Mouse (Mus musculus) cerebellum, adult (tissue): ENCODE measurements around the gene Gm12248.
"Not testable (repeated sequence)": the region's sequence is repeated elsewhere in the genome, so short reads cannot be mapped to it uniquely, and the experiment has no call there.

Experiments
- ATAC-seq: cut with Nextera tagmentation; 2 replicates; pipeline ENCODE4 v1.9.2; 2017; ENCODE audit warnings: mild to moderate bottlenecking, moderate library complexity, mixed read lengths; ENCODE audit not compliant: insufficient number of reproducible peaks, low FRiP score, low TSS enrichment

The Gm12248 gene

GRCm38 (mm10) chr11:58103344-58103653 lies 10.4 kb upstream of the Gm12248 start:
- peak; percentile 38 for ATAC-seq

GRCm38 (mm10) chr11:58102581-58103343 lies 9.8 kb upstream of the Gm12248 start:
- no peak for ATAC-seq

- no peak for ATAC-seq
Measured at GRCm38 (mm10) chr11:58102146-58102545, 9.2 kb upstream of the Gm12248 start.

- no peak for ATAC-seq
Measured at GRCm38 (mm10) chr11:58101194-58101720, 8.3 kb upstream of the Gm12248 start.

- no peak for ATAC-seq
Measured at GRCm38 (mm10) chr11:58100006-58100405, 7.1 kb upstream of the Gm12248 start.

- not testable (repeated sequence) for ATAC-seq
Measured at GRCm38 (mm10) chr11:58098366-58098720, 5.4 kb upstream of the Gm12248 start.

- ATAC-seq, result peak; percentile 61; the same call in 1 of the 2 replicates
Measured at GRCm38 (mm10) chr11:58097621-58098365, 4.9 kb upstream of the Gm12248 start.

GRCm38 (mm10) chr11:58096821-58097620 lies 4.1 kb upstream of the Gm12248 start:
- peak; percentile 46; the same call in 1 of the 2 replicates for ATAC-seq

- no peak for ATAC-seq
Measured at GRCm38 (mm10) chr11:58096160-58096559, 3.2 kb upstream of the Gm12248 start.

GRCm38 (mm10) chr11:58095561-58095960 lies 2.6 kb upstream of the Gm12248 start:
- ATAC-seq, result no peak

GRCm38 (mm10) chr11:58094766-58095165 lies 1.8 kb upstream of the Gm12248 start:
- no peak for ATAC-seq

GRCm38 (mm10) chr11:58092541-58092940 lies 393 bp downstream of the Gm12248 start:
- ATAC-seq, result no peak

GRCm38 (mm10) chr11:58081716-58082115 lies 11.2 kb downstream of the Gm12248 start:
- no peak; the same call in 1 of the 2 replicates for ATAC-seq

- no peak for ATAC-seq
Measured at GRCm38 (mm10) chr11:58077270-58077669, 15.7 kb downstream of the Gm12248 start.

- ATAC-seq, result no peak
Measured at GRCm38 (mm10) chr11:58072978-58073377, 20.0 kb downstream of the Gm12248 start.

- ATAC-seq, result no peak
Measured at GRCm38 (mm10) chr11:58065025-58065424, 27.9 kb downstream of the Gm12248 start.

GRCm38 (mm10) chr11:58062586-58062985 lies 30.3 kb downstream of the Gm12248 start:
- ATAC-seq, result no peak

- peak; percentile 62; the same call in 1 of the 2 replicates for ATAC-seq
Measured at GRCm38 (mm10) chr11:58061218-58061617, 31.7 kb downstream of the Gm12248 start.

- ATAC-seq, result not testable (repeated sequence)
Measured at GRCm38 (mm10) chr11:58059752-58060151, 33.2 kb downstream of the Gm12248 start.

GRCm38 (mm10) chr11:58057455-58057854 lies 35.5 kb downstream of the Gm12248 start:
- ATAC-seq, result no peak

GRCm38 (mm10) chr11:58046438-58046837 lies 46.5 kb downstream of the Gm12248 start:
- no peak for ATAC-seq
